Mouse (Mus musculus): ENCODE measurements around the gene Gm49380.

Gm49380 gene

DNA sequence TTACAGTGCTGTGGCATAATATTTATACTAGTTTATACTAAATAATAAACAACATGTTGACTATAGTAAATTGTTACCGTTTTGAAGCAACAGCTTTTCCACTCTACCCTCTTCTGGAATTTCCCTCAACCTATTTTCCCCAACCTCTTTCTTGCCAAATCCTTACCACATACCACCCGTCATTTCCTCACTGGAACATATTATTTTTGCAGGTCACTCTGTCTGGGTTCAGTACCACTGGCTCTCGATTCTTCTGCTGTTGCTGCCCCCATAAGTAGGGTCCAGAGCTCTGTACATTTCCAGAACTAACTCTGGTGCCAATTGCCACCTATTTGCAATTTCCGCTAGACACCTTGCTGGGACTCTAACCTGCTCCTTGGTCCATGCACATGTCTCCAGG lies 81.4 kb downstream of the Gm49380 start:
- in situ Hi-C loops (cut with MboI; ENCODE audit: unreplicated experiment in 2 of 2) = no loop called here

- in situ Hi-C loops (cut with MboI; ENCODE audit: unreplicated experiment in 2 of 2) = no loop called here
Measured at GRCm38 (mm10) chr9:44031079-44031478, 82.2 kb downstream of the Gm49380 start.

GRCm38 (mm10) chr9:44030646-44031045 lies 82.7 kb downstream of the Gm49380 start:
- in situ Hi-C loops (cut with MboI; ENCODE audit: unreplicated experiment in 2 of 2) = no loop called here

GRCm38 (mm10) chr9:44029580-44030236 lies 83.6 kb downstream of the Gm49380 start:
- in situ Hi-C loops (cut with MboI; ENCODE audit: unreplicated experiment in 2 of 2) = no loop called here

- in situ Hi-C loops (cut with MboI; ENCODE audit: unreplicated experiment in 2 of 2) = no loop called here
Measured at GRCm38 (mm10) chr9:44024096-44024495, 89.2 kb downstream of the Gm49380 start.

- in situ Hi-C loops (cut with MboI; ENCODE audit: unreplicated experiment in 2 of 2) = no loop called here
Measured at GRCm38 (mm10) chr9:44022100-44022847, 91.0 kb downstream of the Gm49380 start.

GRCm38 (mm10) chr9:44020001-44020400 lies 93.3 kb downstream of the Gm49380 start:
- in situ Hi-C loops (cut with MboI; ENCODE audit: unreplicated experiment in 2 of 2) = no loop called here

DNA sequence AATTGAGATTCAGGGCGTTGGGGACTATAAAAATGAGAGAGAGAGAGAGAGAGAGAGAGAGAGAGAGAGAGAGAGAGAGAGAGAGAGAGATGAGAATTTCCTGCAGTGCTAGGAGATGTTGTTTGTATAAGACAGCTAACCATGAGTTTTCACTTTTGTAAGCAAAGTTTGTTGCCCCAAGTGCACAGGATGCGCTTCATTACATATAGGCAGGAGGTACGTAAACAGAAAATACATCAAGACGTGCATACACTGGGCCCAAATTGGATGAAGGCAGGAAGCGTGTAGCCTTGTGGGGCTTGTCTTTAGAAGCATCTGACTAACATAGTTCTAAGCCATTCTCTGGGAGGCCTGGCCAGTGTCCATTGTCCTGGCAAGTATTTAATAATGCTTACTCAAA lies 95.5 kb downstream of the Gm49380 start:
- in situ Hi-C loops (cut with MboI; ENCODE audit: unreplicated experiment in 2 of 2) = no loop called here
